Mouse (Mus musculus) liver (tissue): ENCODE measurements around the gene Ldhc.
A peak's percentile ranks its signal among the peaks of the same experiment; 100 is the strongest.
"Not testable (repeated sequence)": the region's sequence is repeated elsewhere in the genome, so short reads cannot be mapped to it uniquely, and the experiment has no call there.

Experiments
- DNase-seq: peaks from one replicate; pipeline ENCODE4 v3.0.0-alpha.2; 2020; ENCODE audit warnings: mixed read lengths

Ldhc gene

GRCm38 (mm10) chr7:46843576-46843975, 17.4 kb upstream of the Ldhc start:
- DNase-seq: no peak

- peak; percentile 91 for DNase-seq
These were observed 15.6 kb upstream of the Ldhc start for GRCm38 (mm10) chr7:46845211-46845977.

GRCm38 (mm10) chr7:46845978-46846485, 15.0 kb upstream of the Ldhc start:
- DNase-seq: no peak

GRCm38 (mm10) chr7:46846486-46847244, 14.3 kb upstream of the Ldhc start:
- peak; percentile 81 for DNase-seq

GRCm38 (mm10) chr7:46849287-46849686, 11.7 kb upstream of the Ldhc start:
- no peak for DNase-seq

GRCm38 (mm10) chr7:46851026-46851425, 10.0 kb upstream of the Ldhc start:
- no peak for DNase-seq

- DNase-seq: no peak
These were observed 8.3 kb upstream of the Ldhc start for GRCm38 (mm10) chr7:46852666-46853065.

GRCm38 (mm10) chr7:46853365-46853764, 7.6 kb upstream of the Ldhc start:
- DNase-seq: no peak

GRCm38 (mm10) chr7:46855866-46856560, 5.0 kb upstream of the Ldhc start:
- DNase-seq: no peak

GRCm38 (mm10) chr7:46857436-46857835, 3.6 kb upstream of the Ldhc start:
- DNase-seq: no peak

- no peak for DNase-seq
These were observed 2.0 kb upstream of the Ldhc start for GRCm38 (mm10) chr7:46859031-46859430.

- no peak for DNase-seq
These were observed 11.0 kb downstream of the Ldhc start for GRCm38 (mm10) chr7:46871988-46872387.

- no peak for DNase-seq
These were observed 15.8 kb downstream of the Ldhc start for GRCm38 (mm10) chr7:46876841-46877240.

GRCm38 (mm10) chr7:46877255-46877654, 16.3 kb downstream of the Ldhc start:
- DNase-seq: no peak

GRCm38 (mm10) chr7:46879851-46880250, 18.8 kb downstream of the Ldhc start:
- no peak for DNase-seq

- DNase-seq: no peak
These were observed 20.0 kb downstream of the Ldhc start for GRCm38 (mm10) chr7:46880992-46881391.

GRCm38 (mm10) chr7:46881941-46882340, 20.9 kb downstream of the Ldhc start:
- not testable (repeated sequence) for DNase-seq

- DNase-seq: peak; percentile 10
These were observed 22.3 kb downstream of the Ldhc start for GRCm38 (mm10) chr7:46883304-46883703.

GRCm38 (mm10) chr7:46895511-46895910, 34.5 kb downstream of the Ldhc start:
- DNase-seq: no peak

- DNase-seq: no peak
These were observed 38.3 kb downstream of the Ldhc start for GRCm38 (mm10) chr7:46899343-46899742.

GRCm38 (mm10) chr7:46911250-46911649, 50.2 kb downstream of the Ldhc start:
- DNase-seq: no peak

- DNase-seq: no peak
These were observed 55.4 kb downstream of the Ldhc start for GRCm38 (mm10) chr7:46916376-46916775.

- peak; percentile 56 for DNase-seq
These were observed 57.8 kb downstream of the Ldhc start for GRCm38 (mm10) chr7:46918678-46919371.
